In the genomic region with DNA sequence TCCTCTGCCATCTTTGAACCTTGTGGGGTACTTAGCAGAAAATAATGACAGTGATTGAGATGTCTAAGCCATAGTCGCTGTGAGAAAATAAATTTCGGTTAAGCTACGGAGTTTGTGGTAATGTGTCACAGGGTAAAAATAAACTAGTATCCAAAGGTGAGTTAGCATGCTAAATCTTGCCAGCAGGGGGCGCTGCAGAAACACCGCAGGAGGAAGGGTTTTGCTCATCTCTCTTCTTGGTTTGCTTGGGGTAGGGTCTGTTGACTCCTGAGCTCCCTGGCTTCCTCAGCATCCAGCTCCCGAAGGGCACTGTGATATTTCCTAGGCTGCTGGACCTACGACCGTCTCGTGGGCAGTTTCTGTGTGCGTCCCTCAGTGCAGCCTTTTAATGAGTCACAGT, we compare ENCODE assay signal across 8 mouse cellular contexts. TPM values are rescaled to one million over a fixed set of nuclear protein-coding genes. Genes with fewer than 3 reads are reported as not detected.
DNase-seq lines count a peak whose midpoint lies in the region; ATAC-seq and TF ChIP-seq lines count a peak whose summit lies in the region.

No protein-coding gene starts in this region.

- no peaks in the 10 kb centered on the region for H3K4me1 ChIP-seq in cerebellum, adult 2 months (ENCODE audit: control insufficient read depth, insufficient read depth, low read length)
- no peaks in the 10 kb centered on the region for H3K4me1 ChIP-seq in liver, embryonic 11.5 days (replicated peaks; ENCODE audit: control insufficient read depth, insufficient read depth, low read length)
- no peaks in the 10 kb centered on the region for H3K4me1 ChIP-seq in bone marrow, adult 2 months (ENCODE audit: control insufficient read depth, insufficient read depth, low read length)
- no peaks in the 10 kb centered on the region for H3K4me1 ChIP-seq in liver, embryonic 14.5 days (replicated peaks; ENCODE audit: control insufficient read depth in 2 of 2, insufficient read depth in 2 of 2, low read length in 1 of 2)
- no peaks in the 10 kb centered on the region for H3K4me1 ChIP-seq in stomach, postnatal 0 days (replicated peaks; ENCODE audit: control insufficient read depth, insufficient read depth)

- H3K9ac ChIP-seq in liver, embryonic 11.5 days (ENCODE audit: low read depth, low read length), result no peak overlapping the region
- no peak overlapping the region for H3K9ac ChIP-seq in liver, embryonic 14.5 days (replicated peaks)
- H3K9ac ChIP-seq in stomach, postnatal 0 days (ENCODE audit: low read length), result no peak overlapping the region

- no peak overlapping the region for H3K27ac ChIP-seq in cerebellum, adult 2 months (ENCODE audit: insufficient read depth, low read length)
- no peak overlapping the region for H3K27ac ChIP-seq in liver, embryonic 11.5 days (ENCODE audit: low read depth, low read length)
- H3K27ac ChIP-seq in bone marrow, adult 2 months (ENCODE audit: control insufficient read depth, insufficient read depth, low read depth, low read length, poor library complexity), result no peak overlapping the region
- H3K27ac ChIP-seq in liver, embryonic 14.5 days, result no peak overlapping the region
- no peak overlapping the region for H3K27ac ChIP-seq in stomach, postnatal 0 days (replicated peaks)

- WGBS in cerebellum, adult 2 months, result 63% methylated on average over 10 of the region's 10 CpGs
- 44% methylated on average over 10 of the region's 10 CpGs for WGBS in liver, embryonic 11.5 days
- 45% methylated on average over 10 of the region's 10 CpGs for WGBS in bone marrow, adult 2 months
- 34% methylated on average over 10 of the region's 10 CpGs for WGBS in liver, embryonic 14.5 days (ENCODE audit: insufficient replicate concordance)
- WGBS in stomach, postnatal 0 days, result 54% methylated on average over 10 of the region's 10 CpGs

- no peak overlapping the region for H3K4me3 ChIP-seq in cerebellum, adult 2 months (replicated peaks; ENCODE audit: insufficient read depth, low read depth, low read length)
- no peak overlapping the region for H3K4me3 ChIP-seq in liver, embryonic 11.5 days (ENCODE audit: low read depth, low read length)
- H3K4me3 ChIP-seq in bone marrow, adult 2 months (replicated peaks; ENCODE audit: control insufficient read depth, low read depth, low read length), result no peak overlapping the region
- no peak overlapping the region for H3K4me3 ChIP-seq in liver, embryonic 14.5 days (ENCODE audit: insufficient read depth in 1 of 2, low read depth in 2 of 2, low read length in 2 of 2)
- H3K4me3 ChIP-seq in stomach, postnatal 0 days (ENCODE audit: low read depth, low read length), result no peak overlapping the region

- no peak overlapping the region for H3K4me2 ChIP-seq in liver, embryonic 11.5 days
- H3K4me2 ChIP-seq in liver, embryonic 14.5 days (ENCODE audit: low read depth), result no peak overlapping the region
- H3K4me2 ChIP-seq in stomach, postnatal 0 days (replicated peaks; ENCODE audit: low read depth), result no peak overlapping the region

- H3K36me3 ChIP-seq in liver, embryonic 11.5 days (ENCODE audit: control insufficient read depth, insufficient read depth, low read length), result no peaks in the 10 kb centered on the region
- no peaks in the 10 kb centered on the region for H3K36me3 ChIP-seq in liver, embryonic 14.5 days (replicated peaks; ENCODE audit: control insufficient read depth, insufficient read depth, low read depth)
- H3K36me3 ChIP-seq in stomach, postnatal 0 days (ENCODE audit: control insufficient read depth, insufficient read depth, low read length), result no peaks in the 10 kb centered on the region

- ATAC-seq in cerebellum, adult (ENCODE audit: insufficient number of reproducible peaks, low FRiP score, low TSS enrichment), result no peak
- ATAC-seq in liver, embryonic 11.5 days (replicated peaks; ENCODE audit: low FRiP score), result no peak
- no peak for ATAC-seq in liver, embryonic 14.5 days (ENCODE audit: insufficient read depth)
- ATAC-seq in stomach, postnatal 0 days (ENCODE audit: low FRiP score, low TSS enrichment), result 0 out of 2 replicates have a peak, but pooled peaks have one; percentile 35

- no peak for TF ChIP-seq POLR2A in cerebellum, adult 2 months (IDR thresholded peaks at IDR 0.05; ENCODE audit: borderline replicate concordance, insufficient read depth, low read length)
- no peak for TF ChIP-seq POLR2A in bone marrow, adult 2 months (IDR thresholded peaks at IDR 0.05; ENCODE audit: borderline replicate concordance, control insufficient read depth, low read depth, low read length)

- peak; percentile 27; the same call in 1 of the 2 replicates for TF ChIP-seq CTCF in cerebellum, adult 2 months (IDR thresholded peaks at IDR 0.05; ENCODE audit: borderline replicate concordance, insufficient read depth, low read depth, low read length)
- TF ChIP-seq CTCF in bone marrow, adult 2 months (IDR thresholded peaks at IDR 0.05; ENCODE audit: control insufficient read depth, insufficient read depth, low read length), result peak; percentile 75
- peak; percentile 84 for TF ChIP-seq CTCF in liver, embryonic 14.5 days (IDR thresholded peaks at IDR 0.05; ENCODE audit: low read depth)
- TF ChIP-seq CTCF in stomach, postnatal 0 days (IDR thresholded peaks at IDR 0.05; ENCODE audit: low read depth), result peak; percentile 75

- no peaks in the 10 kb centered on the region for H3K9me3 ChIP-seq in liver, embryonic 11.5 days (ENCODE audit: control insufficient read depth, low read length)
- H3K9me3 ChIP-seq in liver, embryonic 14.5 days (ENCODE audit: control insufficient read depth, low read length), result no peaks in the 10 kb centered on the region
- no peaks in the 10 kb centered on the region for H3K9me3 ChIP-seq in stomach, postnatal 0 days (ENCODE audit: control insufficient read depth, low read length)

- no peaks in the 10 kb centered on the region for H3K27me3 ChIP-seq in cerebellum, adult 2 months (ENCODE audit: control insufficient read depth, insufficient read depth, low read length)
- no peaks in the 10 kb centered on the region for H3K27me3 ChIP-seq in liver, embryonic 11.5 days (replicated peaks; ENCODE audit: control insufficient read depth, insufficient read depth, low read length)
- H3K27me3 ChIP-seq in liver, embryonic 14.5 days (ENCODE audit: control insufficient read depth, insufficient read depth, low read length), result no peaks in the 10 kb centered on the region; the same call in 1 of the 2 replicates
- H3K27me3 ChIP-seq in stomach, postnatal 0 days (ENCODE audit: control insufficient read depth, insufficient read depth, low read length), result no peaks in the 10 kb centered on the region

- no peak for TF ChIP-seq EP300 in liver, embryonic 14.5 days (IDR thresholded peaks at IDR 0.05; ENCODE audit: low read depth)
- TF ChIP-seq EP300 in stomach, postnatal 0 days (optimal IDR thresholded peaks at IDR 0.05), result no peak

- no peak for DNase-seq in cerebellum, adult 2 months
- DNase-seq in liver, result peak; percentile 56
- DNase-seq in liver, embryonic 11.5 days (ENCODE audit: low spot score), result no peak
- DNase-seq in liver, embryonic 14.5 days (ENCODE audit: low read depth in 3 of 3, low spot score in 3 of 3), result no peak
- DNase-seq in stomach, postnatal 0 days (ENCODE audit: low spot score), result peak; percentile 56
- no peak for DNase-seq in frontal cortex, adult 2 months (ENCODE audit: extremely low spot score in 1 of 2, low spot score in 1 of 2)

RNA-seq across cellular contexts. Expression of gene Bloc1s6, which starts 12.7 kb away (rescaled TPM):
- polyA plus RNA-seq in cerebellum, adult 2 months (2012; rRNA removed), result 27.3 and 28.1 TPM in 2 replicates
- polyA plus RNA-seq in liver, embryonic 11.5 days (2014; fragmentation: Nextera tagmentation; extraction: Ambion mirVana), result 42.8 and 44.1 TPM in 2 replicates
- 9.5 and 11.4 TPM in 2 replicates for polyA plus RNA-seq in bone marrow, adult 2 months (2011; ENCODE audit: insufficient read depth, insufficient read length, low replicate concordance, missing spikeins)
- 7.8 and 10.1 TPM in 2 replicates for polyA plus RNA-seq in liver, embryonic 14.5 days (2012; rRNA removed)
- polyA plus RNA-seq in liver, embryonic 14.5 days (2014; fragmentation: Nextera tagmentation; extraction: Ambion mirVana), result 15.1 and 15.9 TPM in 2 replicates
- polyA plus RNA-seq in stomach, postnatal 0 days (2015; fragmentation: Nextera tagmentation; extraction: Ambion mirVana), result 30.4 and 32.7 TPM in 2 replicates
- polyA plus RNA-seq in frontal cortex, adult 2 months (2012; rRNA removed), result 33.7 and 38.0 TPM in 2 replicates

RNA-seq across cellular contexts. Expression of gene Slc30a4, which starts 23.1 kb away (rescaled TPM):
- polyA plus RNA-seq in cerebellum, adult 2 months (2012; rRNA removed), result 18.4 and 19.6 TPM in 2 replicates
- polyA plus RNA-seq in liver, embryonic 11.5 days (2014; fragmentation: Nextera tagmentation; extraction: Ambion mirVana), result 3.3 and 3.7 TPM in 2 replicates
- 0.18 and 2.8 TPM in 2 replicates for polyA plus RNA-seq in bone marrow, adult 2 months (2011; ENCODE audit: insufficient read depth, insufficient read length, low replicate concordance, missing spikeins)
- polyA plus RNA-seq in liver, embryonic 14.5 days (2012; rRNA removed), result 0.74 and 0.81 TPM in 2 replicates
- 1.0 and 1.5 TPM in 2 replicates for polyA plus RNA-seq in liver, embryonic 14.5 days (2014; fragmentation: Nextera tagmentation; extraction: Ambion mirVana)
- 9.5 TPM in 2 replicates for polyA plus RNA-seq in stomach, postnatal 0 days (2015; fragmentation: Nextera tagmentation; extraction: Ambion mirVana)
- 18.1 and 21.9 TPM in 2 replicates for polyA plus RNA-seq in frontal cortex, adult 2 months (2012; rRNA removed)

RNA-seq across cellular contexts. Expression of gene Sqor, which starts 39.4 kb away (rescaled TPM):
- 7.3 and 8.4 TPM in 2 replicates for polyA plus RNA-seq in cerebellum, adult 2 months (2012; rRNA removed)
- 2.3 and 2.5 TPM in 2 replicates for polyA plus RNA-seq in liver, embryonic 11.5 days (2014; fragmentation: Nextera tagmentation; extraction: Ambion mirVana)
- polyA plus RNA-seq in bone marrow, adult 2 months (2011; ENCODE audit: insufficient read depth, insufficient read length, low replicate concordance, missing spikeins), result 49.3 and 84.1 TPM in 2 replicates
- 1.1 and 1.7 TPM in 2 replicates for polyA plus RNA-seq in liver, embryonic 14.5 days (2012; rRNA removed)
- 3.9 and 4.0 TPM in 2 replicates for polyA plus RNA-seq in liver, embryonic 14.5 days (2014; fragmentation: Nextera tagmentation; extraction: Ambion mirVana)
- polyA plus RNA-seq in stomach, postnatal 0 days (2015; fragmentation: Nextera tagmentation; extraction: Ambion mirVana), result 79.2 and 90.4 TPM in 2 replicates
- polyA plus RNA-seq in frontal cortex, adult 2 months (2012; rRNA removed), result 6.9 and 7.3 TPM in 2 replicates

Comparison
In these comparisons a context has a peak if more than half of its experiments do, and no peak if none do; other contexts are left out.
1. DNase-seq: peak in liver (single experiment) and stomach, postnatal 0 days (single experiment); none in cerebellum, adult 2 months (0 of 2), liver, embryonic 11.5 days (single experiment), liver, embryonic 14.5 days (0 of 3) and frontal cortex, adult 2 months (0 of 2).
2. CTCF ChIP-seq: peak in every context shown above with its lines; median percentile 84 in liver, embryonic 14.5 days; 75 in bone marrow, adult 2 months; 75 in stomach, postnatal 0 days; 27 in cerebellum, adult 2 months.